Mouse (Mus musculus): ENCODE results near the gene Gbf1. TPM values are rescaled to one million over a fixed set of nuclear protein-coding genes. Genes with fewer than 3 reads are reported as not detected.
A peak's percentile ranks its signal among the peaks of the same experiment; 100 is the strongest.
"Not testable (repeated sequence)": the region's sequence is repeated elsewhere in the genome, so short reads cannot be mapped to it uniquely, and the experiment has no call there.

The Gbf1 gene
- polyA plus RNA-seq, 1 experiment, result 74.1 TPM

DNA sequence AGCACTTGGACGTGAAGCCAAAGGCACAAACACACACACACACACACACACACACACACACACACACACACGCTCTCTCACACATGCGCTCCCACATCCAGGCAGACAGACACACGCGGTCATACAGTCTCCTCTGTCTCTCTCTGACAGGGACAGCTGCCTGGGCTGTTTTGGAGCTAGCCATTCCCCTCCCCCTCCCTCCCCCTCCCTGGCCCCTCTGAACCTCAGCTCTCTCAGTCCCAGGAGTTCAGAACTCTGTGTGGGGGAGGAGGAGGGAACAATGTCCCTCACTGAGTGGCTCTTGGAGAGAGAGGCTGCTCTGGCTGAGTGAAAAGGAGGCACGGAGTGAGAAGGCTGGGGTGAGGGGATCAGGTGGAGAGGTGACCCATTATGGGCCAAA, 11.2 kb upstream of the Gbf1 start:
- Histone ChIP-seq H3K4me3 (ENCODE audit: insufficient read depth, low read length) (no peak overlapping the region), H3K27ac (ENCODE audit: insufficient read depth, low read length) (no peak overlapping the region), H3K4me1 (ENCODE audit: control insufficient read depth, insufficient read depth, low read length) (no peaks in the 10 kb centered on the region)
- TF ChIP-seq CTCF (IDR thresholded peaks at IDR 0.05; ENCODE audit: extremely low read depth, insufficient read depth, low read length) (no peak), POLR2A (IDR thresholded peaks at IDR 0.05; ENCODE audit: extremely low read depth, insufficient read depth, low read length) (no peak)

DNA sequence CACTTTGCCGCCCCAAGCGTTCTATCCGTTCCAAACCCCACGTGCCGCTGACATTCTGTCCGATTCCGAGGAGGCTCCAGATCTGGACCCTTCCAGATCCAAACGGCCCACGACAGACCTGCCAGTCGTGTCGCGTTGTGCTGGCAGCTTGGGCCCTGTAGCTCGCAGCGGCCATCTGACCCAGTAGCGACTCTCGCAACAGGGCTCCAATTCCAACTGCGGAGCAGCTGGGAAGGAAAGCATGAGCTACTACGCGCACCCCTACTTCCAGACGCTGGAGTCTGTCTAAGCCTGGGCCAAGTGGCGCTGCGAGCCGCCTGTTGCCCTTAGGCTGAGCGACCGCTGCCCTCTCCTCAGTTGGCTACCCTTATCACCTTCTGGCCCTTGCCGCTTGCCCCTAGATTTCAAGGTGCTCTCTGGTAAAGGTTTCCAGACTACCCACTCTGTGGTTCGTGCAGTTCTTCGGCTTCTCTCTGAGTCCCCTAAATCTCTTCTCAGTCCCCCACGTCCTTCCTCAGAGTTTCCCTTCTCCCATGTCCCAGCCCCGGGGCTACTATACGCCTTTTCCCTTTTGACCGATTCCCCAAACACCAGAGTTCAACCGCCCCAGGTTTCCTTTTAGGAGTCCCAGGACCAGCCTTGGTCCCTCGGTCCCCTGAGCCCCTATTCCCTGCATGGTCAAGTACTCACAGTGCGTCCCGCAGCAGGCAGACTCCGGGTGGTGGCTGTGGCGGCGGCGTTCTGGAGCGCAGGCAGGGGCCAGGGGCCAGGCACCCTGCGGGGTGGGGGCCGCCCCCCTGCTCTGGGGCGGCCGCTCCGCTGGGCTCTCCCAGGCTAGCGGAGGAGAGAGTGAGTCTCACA, 4.6 kb upstream of the Gbf1 start, which contains the start of gene Pitx3:
Pitx3 (minus strand) TSS at position 816 of the 861 bp plus-strand sequence.
- Histone ChIP-seq H3K4me3 (ENCODE audit: insufficient read depth, low read length) (peak within 1 kb of the TSS; percentile 17; the same call in 1 of the 2 replicates), H3K4me1 (ENCODE audit: control insufficient read depth, insufficient read depth, low read length) (no peaks in the 10 kb centered on the region; the same call in 1 of the 2 replicates), H3K27ac (ENCODE audit: insufficient read depth, low read length) (no peak within 1 kb of the TSS)
- TF ChIP-seq CTCF (IDR thresholded peaks at IDR 0.05; ENCODE audit: extremely low read depth, insufficient read depth, low read length) (no peak), POLR2A (IDR thresholded peaks at IDR 0.05; ENCODE audit: extremely low read depth, insufficient read depth, low read length) (no peak)

DNA sequence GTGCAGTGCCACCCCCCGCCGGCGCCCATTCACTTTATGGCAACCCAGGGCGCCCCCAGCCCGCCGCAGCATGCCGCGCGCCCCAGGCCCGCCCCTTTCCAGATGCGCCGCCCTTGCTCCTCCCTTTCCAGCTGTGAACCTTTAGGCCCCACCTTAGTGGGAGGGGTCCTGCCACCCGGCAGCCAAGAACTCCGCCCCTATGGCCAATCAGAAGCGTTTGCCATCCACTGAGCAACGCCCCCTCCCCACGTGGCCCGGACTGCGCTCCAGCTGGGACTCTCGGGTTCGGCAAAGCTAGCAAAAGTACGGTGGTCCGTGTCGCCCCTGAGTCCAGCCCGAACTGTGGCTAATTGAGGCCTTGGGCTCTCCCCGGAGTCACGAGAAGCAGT, 3.9 kb upstream of the Gbf1 start:
- Histone ChIP-seq H3K4me1 (ENCODE audit: control insufficient read depth, insufficient read depth, low read length) (no peaks in the 10 kb centered on the region; the same call in 1 of the 2 replicates), H3K27ac (ENCODE audit: insufficient read depth, low read length) (no peak overlapping the region), H3K4me3 (ENCODE audit: insufficient read depth, low read length) (peak overlapping the region; percentile 17; the same call in 1 of the 2 replicates)
- no peak for TF ChIP-seq POLR2A (IDR thresholded peaks at IDR 0.05; ENCODE audit: extremely low read depth, insufficient read depth, low read length)
- TF ChIP-seq CTCF (IDR thresholded peaks at IDR 0.05; ENCODE audit: extremely low read depth, insufficient read depth, low read length), result no peak

DNA sequence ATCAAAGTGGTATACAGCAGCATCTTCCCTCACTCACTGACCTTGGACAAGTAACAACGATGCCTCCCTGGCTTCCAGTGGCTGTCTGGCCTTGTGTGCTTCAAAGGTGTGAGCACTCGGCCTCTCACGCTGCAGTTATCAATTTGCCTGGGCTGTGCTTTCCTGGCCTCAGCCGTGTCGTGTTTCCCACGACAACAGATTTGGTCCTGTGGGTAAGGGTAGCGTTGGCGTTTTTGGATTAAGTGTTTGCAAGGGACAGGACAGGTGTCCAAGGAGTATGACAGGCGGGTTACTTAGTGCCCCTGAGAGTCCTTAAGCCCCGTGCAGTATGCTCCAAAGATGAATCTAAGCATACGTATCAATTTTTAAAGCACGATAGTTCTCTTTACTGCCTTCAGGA, 3.2 kb upstream of the Gbf1 start:
- no peak overlapping the region for H3K27ac ChIP-seq (ENCODE audit: insufficient read depth, low read length)
- peak overlapping the region; percentile 17; the same call in 1 of the 2 replicates for H3K4me3 ChIP-seq (ENCODE audit: insufficient read depth, low read length)
- TF ChIP-seq CTCF (IDR thresholded peaks at IDR 0.05; ENCODE audit: extremely low read depth, insufficient read depth, low read length), result no peak
- no peak for TF ChIP-seq POLR2A (IDR thresholded peaks at IDR 0.05; ENCODE audit: extremely low read depth, insufficient read depth, low read length)
- peaks cover 4% of the 10 kb centered on the region; the same call in 1 of the 2 replicates for H3K4me1 ChIP-seq (ENCODE audit: control insufficient read depth, insufficient read depth, low read length)

DNA sequence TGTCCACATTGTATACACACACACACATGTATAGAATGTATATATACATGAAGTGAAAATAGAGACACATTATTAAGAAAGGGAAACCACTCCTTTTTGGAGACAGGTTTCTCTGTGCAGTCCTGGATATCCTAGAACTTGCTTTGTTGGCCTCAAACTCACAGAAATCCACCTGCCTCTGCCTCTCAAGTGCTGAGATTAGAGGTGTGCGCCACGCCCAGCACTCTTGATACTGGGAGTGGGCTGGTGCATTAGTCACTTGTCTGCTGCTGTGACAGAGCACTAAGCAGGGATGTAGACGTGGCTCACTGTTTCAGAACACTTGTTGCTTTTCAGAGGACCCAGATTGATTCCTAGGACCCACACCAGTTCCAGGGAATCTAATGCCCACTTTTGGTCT, 13.6 kb downstream of the Gbf1 start:
- no peak overlapping the region for H3K27ac ChIP-seq (ENCODE audit: insufficient read depth, low read length)
- no peak for TF ChIP-seq CTCF (IDR thresholded peaks at IDR 0.05; ENCODE audit: extremely low read depth, insufficient read depth, low read length)
- TF ChIP-seq POLR2A (IDR thresholded peaks at IDR 0.05; ENCODE audit: extremely low read depth, insufficient read depth, low read length), result no peak
- H3K4me1 ChIP-seq (ENCODE audit: control insufficient read depth, insufficient read depth, low read length), result no peaks in the 10 kb centered on the region
- no peak overlapping the region for H3K4me3 ChIP-seq (ENCODE audit: insufficient read depth, low read length)

DNA sequence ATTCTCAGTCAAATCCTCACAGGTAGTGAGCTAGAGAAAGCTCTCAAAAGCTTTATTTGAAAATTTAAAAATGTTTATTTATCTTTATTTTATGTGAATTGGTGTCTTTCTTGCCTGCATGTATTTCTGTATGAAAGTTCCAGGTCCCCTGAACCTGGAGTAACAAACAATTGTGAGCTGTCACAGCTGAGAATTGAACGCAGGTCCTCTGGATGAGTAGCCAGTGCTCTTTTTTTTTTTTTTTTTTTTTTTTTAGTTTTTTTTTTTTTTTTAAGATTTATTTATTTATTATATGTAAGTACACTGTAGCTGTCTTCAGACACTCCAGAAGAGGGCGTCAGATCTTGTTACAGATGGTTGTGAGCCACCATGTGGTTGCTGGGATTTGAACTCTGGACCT, 14.9 kb downstream of the Gbf1 start:
- H3K4me3 ChIP-seq (ENCODE audit: insufficient read depth, low read length); H3K4me1 ChIP-seq (ENCODE audit: control insufficient read depth, insufficient read depth, low read length); H3K27ac ChIP-seq (ENCODE audit: insufficient read depth, low read length): not testable (repeated sequence)

DNA sequence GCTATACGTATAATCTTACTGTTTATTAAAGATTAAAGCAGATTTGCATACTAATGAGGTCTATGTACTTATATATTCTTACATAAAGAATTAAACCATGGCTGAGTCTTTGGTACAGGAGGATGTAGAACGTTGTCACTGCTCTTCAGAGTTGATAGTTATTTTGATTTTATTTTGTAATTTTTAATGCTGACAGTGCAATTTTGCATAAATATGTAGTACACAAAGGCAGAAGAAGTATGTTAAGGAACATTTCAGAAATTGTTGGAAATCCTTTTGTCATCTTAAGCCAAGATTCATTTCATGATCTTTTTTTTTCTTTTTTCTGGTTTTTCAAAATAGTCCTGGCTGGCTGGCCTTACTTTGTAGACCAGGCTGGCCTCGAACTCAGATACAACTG, 17.1 kb downstream of the Gbf1 start:
- no peak for TF ChIP-seq CTCF (IDR thresholded peaks at IDR 0.05; ENCODE audit: extremely low read depth, insufficient read depth, low read length)
- TF ChIP-seq POLR2A (IDR thresholded peaks at IDR 0.05; ENCODE audit: extremely low read depth, insufficient read depth, low read length), result no peak
- Histone ChIP-seq H3K27ac (ENCODE audit: insufficient read depth, low read length) (no peak overlapping the region), H3K4me3 (ENCODE audit: insufficient read depth, low read length) (no peak overlapping the region), H3K4me1 (ENCODE audit: control insufficient read depth, insufficient read depth, low read length) (no peaks in the 10 kb centered on the region)

DNA sequence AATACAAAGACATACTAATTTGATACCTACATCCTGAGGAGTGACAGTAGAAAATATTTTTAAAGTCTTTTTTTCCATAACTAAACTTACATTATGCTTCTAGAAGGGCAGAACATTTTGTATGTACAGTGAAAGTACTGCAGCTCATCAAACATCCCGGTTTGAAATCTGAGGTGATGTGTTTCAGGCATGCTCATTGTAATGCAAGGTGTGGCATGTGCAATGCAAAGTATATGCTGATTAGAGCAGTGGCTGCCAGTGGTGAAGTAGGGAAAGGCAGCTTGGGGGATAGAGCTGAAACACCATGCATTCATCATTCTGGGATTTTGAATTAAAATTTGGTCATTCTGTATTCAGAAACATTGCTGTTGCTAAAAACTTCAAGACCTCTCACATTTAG, 17.6 kb downstream of the Gbf1 start:
- Histone ChIP-seq H3K27ac (ENCODE audit: insufficient read depth, low read length) (no peak overlapping the region), H3K4me3 (ENCODE audit: insufficient read depth, low read length) (no peak overlapping the region), H3K4me1 (ENCODE audit: control insufficient read depth, insufficient read depth, low read length) (no peaks in the 10 kb centered on the region)
- TF ChIP-seq POLR2A (IDR thresholded peaks at IDR 0.05; ENCODE audit: extremely low read depth, insufficient read depth, low read length) (no peak), CTCF (IDR thresholded peaks at IDR 0.05; ENCODE audit: extremely low read depth, insufficient read depth, low read length) (no peak)

DNA sequence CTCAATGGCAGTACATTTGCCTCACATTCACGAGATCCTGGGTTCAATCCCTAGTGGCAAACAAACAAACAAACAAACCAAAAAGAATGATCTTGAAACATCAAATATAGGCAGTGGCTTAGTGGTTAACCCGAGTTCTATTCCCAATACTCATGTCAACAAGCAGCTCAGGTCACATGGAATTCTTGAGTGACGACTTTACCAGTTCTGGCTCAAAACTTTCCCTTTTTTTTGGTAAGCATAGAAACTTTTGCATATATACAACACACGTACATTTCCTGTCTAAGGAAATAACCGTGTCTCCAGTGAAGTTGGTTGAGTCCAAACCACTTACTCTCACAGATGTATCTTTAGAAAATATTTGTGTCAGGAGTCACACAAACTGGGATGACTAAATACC, 20.2 kb downstream of the Gbf1 start:
- Histone ChIP-seq H3K27ac (ENCODE audit: insufficient read depth, low read length) (no peak overlapping the region), H3K4me3 (ENCODE audit: insufficient read depth, low read length) (no peak overlapping the region), H3K4me1 (ENCODE audit: control insufficient read depth, insufficient read depth, low read length) (peaks cover 1% of the 10 kb centered on the region; the same call in 1 of the 2 replicates)
- TF ChIP-seq POLR2A (IDR thresholded peaks at IDR 0.05; ENCODE audit: extremely low read depth, insufficient read depth, low read length) (no peak), CTCF (IDR thresholded peaks at IDR 0.05; ENCODE audit: extremely low read depth, insufficient read depth, low read length) (no peak)

DNA sequence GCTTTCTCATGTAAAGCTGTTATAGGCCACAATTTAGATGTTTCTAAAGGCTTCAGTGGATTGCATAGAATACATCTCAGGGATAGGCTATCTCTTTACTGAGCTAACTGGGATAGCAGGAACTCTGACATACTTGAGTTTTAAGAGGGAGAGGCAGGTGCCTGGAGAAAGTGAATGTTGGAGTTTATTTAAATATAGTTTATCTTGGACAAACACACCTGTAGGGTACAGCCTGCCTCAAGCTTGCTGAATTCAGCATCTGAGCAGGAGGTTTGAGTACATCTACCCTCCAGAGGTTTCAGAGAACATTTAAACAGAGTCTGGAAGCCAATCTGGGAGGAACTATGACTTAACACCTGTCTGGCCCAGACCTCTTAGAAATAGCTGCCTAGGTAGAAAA, 22.9 kb downstream of the Gbf1 start:
- H3K4me1 ChIP-seq (ENCODE audit: control insufficient read depth, insufficient read depth, low read length), result peaks cover 3% of the 10 kb centered on the region; the same call in 1 of the 2 replicates
- H3K27ac ChIP-seq (ENCODE audit: insufficient read depth, low read length), result no peak overlapping the region
- TF ChIP-seq POLR2A (IDR thresholded peaks at IDR 0.05; ENCODE audit: extremely low read depth, insufficient read depth, low read length) (no peak), CTCF (IDR thresholded peaks at IDR 0.05; ENCODE audit: extremely low read depth, insufficient read depth, low read length) (no peak)
- H3K4me3 ChIP-seq (ENCODE audit: insufficient read depth, low read length), result no peak overlapping the region

Data from cortical plate, adult 2 months (tissue).